Mouse (Mus musculus) ES-Bruce4 (cell line): Measurements from ENCODE around the gene Cldn13. TPM values are rescaled to one million over a fixed set of nuclear protein-coding genes. Genes with fewer than 3 reads are reported as not detected.
A peak's percentile ranks its signal among the peaks of the same experiment; 100 is the strongest.

Experiments
- H3K27ac ChIP-seq: 2 replicates; pipeline ENCODE4 v1.5.1; 2012; ENCODE audit warnings: low read length, inconsistent platforms; ENCODE audit not compliant: insufficient read depth
- H3K27me3 ChIP-seq: 2 replicates; pipeline ENCODE4 v1.6.1; 2012; ENCODE audit warnings: mild to moderate bottlenecking, low read length, inconsistent platforms; ENCODE audit not compliant: control insufficient read depth, poor library complexity, insufficient read depth, severe bottlenecking
- H3K36me3 ChIP-seq: 2 replicates; pipeline ENCODE4 v1.6.1; 2012; ENCODE audit warnings: inconsistent platforms, mild to moderate bottlenecking, low read length, moderate library complexity; ENCODE audit not compliant: control insufficient read depth, poor library complexity, insufficient read depth, severe bottlenecking
- H3K4me1 ChIP-seq: one replicate; pipeline ENCODE4 v1.8.1; 2011; ENCODE audit warnings: low read length; ENCODE audit not compliant: control insufficient read depth, insufficient read depth
- H3K4me3 ChIP-seq: 2 replicates; pipeline ENCODE4 v1.5.1; 2011; ENCODE audit warnings: low read depth, mild to moderate bottlenecking, low read length
- H3K9ac ChIP-seq: 2 replicates; pipeline ENCODE4 v1.6.1; 2012; ENCODE audit warnings: low read depth, mild to moderate bottlenecking, inconsistent platforms; ENCODE audit not compliant: poor library complexity, severe bottlenecking
- H3K9me3 ChIP-seq: replicated peaks from 2 replicates; pipeline ENCODE4 v1.6.1; 2012; ENCODE audit warnings: mild to moderate bottlenecking, low read length, inconsistent platforms; ENCODE audit not compliant: control insufficient read depth, poor library complexity, insufficient read depth, severe bottlenecking
- CTCF ChIP-seq: IDR thresholded peaks from one replicate; pipeline ENCODE4 v1.8.1; 2011; ENCODE audit warnings: low read depth, low read length
- EP300 ChIP-seq: IDR thresholded peaks from 2 replicates; pipeline ENCODE4 v1.6.1; 2011; ENCODE audit warnings: low read depth, low read length; ENCODE audit not compliant: insufficient read depth
- POLR2A ChIP-seq: IDR thresholded peaks from one replicate; pipeline ENCODE4 v1.8.1; 2011; ENCODE audit warnings: low read length; ENCODE audit not compliant: insufficient read depth
- polyA plus RNA-seq: library from polyadenylated mRNA; stranded (reverse); fragments of >200 nt; gene quantifications from 2 replicates; pipeline ENCODE4 v1.2.4, GENCODE M21; 2011; ENCODE audit warnings: low read depth; ENCODE audit not compliant: missing spikeins, insufficient read depth, insufficient read length

Cldn13 gene
- polyA plus RNA-seq, 1 experiment: not detected

- Histone ChIP-seq H3K27me3 (no peaks in the 10 kb centered on the region), H3K9ac (peak overlapping the region; percentile 70), H3K27ac (0 out of 2 replicates have a peak overlapping the region, but pooled peaks have one; percentile 25), H3K4me3 (peak overlapping the region; percentile 88), H3K36me3 (peaks cover 22% of the 10 kb centered on the region), H3K4me1 (peaks cover 2% of the 10 kb centered on the region), H3K9me3 (peaks cover 19% of the 10 kb centered on the region)
- peak; percentile 14 for TF ChIP-seq CTCF
- TF ChIP-seq POLR2A: no peak
Observed at GRCm38 (mm10) chr5:134932903-134933276, 17.6 kb upstream of the Cldn13 start.

GRCm38 (mm10) chr5:134932179-134932902 lies 17.0 kb upstream of the Cldn13 start, which contains the start of gene Mettl27:
Gene Mettl27 (plus strand): TSS chr5:134932368.
- Histone ChIP-seq H3K27ac (peak within 1 kb of the TSS; percentile 25), H3K36me3 (peaks cover 22% of the 10 kb centered on the region), H3K27me3 (no peaks in the 10 kb centered on the region), H3K4me3 (peak within 1 kb of the TSS; percentile 88), H3K9me3 (peaks cover 19% of the 10 kb centered on the region), H3K4me1 (peaks cover 2% of the 10 kb centered on the region), H3K9ac (peak within 1 kb of the TSS; percentile 70)
- TF ChIP-seq EP300 (no peak), POLR2A (peak; percentile 45)

- H3K4me3 ChIP-seq: no peak overlapping the region
- H3K4me1 ChIP-seq: peaks cover 7% of the 10 kb centered on the region
- H3K9me3 ChIP-seq: peaks cover 10% of the 10 kb centered on the region
- no peaks in the 10 kb centered on the region for H3K27me3 ChIP-seq
- TF ChIP-seq POLR2A (no peak), EP300 (no peak), CTCF (no peak)
- no peak overlapping the region for H3K9ac ChIP-seq
- H3K36me3 ChIP-seq: peaks cover 18% of the 10 kb centered on the region
- no peak overlapping the region for H3K27ac ChIP-seq
Observed at GRCm38 (mm10) chr5:134929988-134930387, 14.7 kb upstream of the Cldn13 start.

DNA sequence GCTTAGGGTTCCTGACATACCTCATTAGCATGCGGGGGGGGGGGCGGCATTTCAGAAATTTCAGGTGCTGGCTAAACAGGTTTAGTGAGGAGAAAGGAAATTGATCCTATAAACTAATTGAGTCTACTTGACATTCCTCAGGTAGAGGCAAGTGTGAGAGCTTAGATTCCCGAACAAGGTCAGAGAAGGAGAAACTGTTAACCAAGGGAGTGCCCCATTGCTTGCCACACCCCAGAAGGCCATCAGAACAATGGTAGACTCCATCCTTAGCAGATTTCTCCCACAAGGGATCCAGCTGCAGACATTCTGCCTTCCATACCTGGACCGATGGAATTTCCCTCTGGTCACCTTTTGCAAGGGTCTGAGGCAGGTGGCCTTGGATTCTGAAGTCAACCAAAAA lies 11.4 kb upstream of the Cldn13 start:
- Histone ChIP-seq H3K27ac (peak overlapping the region; percentile 69), H3K36me3 (no peaks in the 10 kb centered on the region), H3K9ac (no peak overlapping the region), H3K4me3 (no peak overlapping the region), H3K9me3 (no peaks in the 10 kb centered on the region), H3K4me1 (peaks cover 7% of the 10 kb centered on the region), H3K27me3 (no peaks in the 10 kb centered on the region)
- TF ChIP-seq CTCF (no peak), EP300 (peak; percentile 85), POLR2A (no peak)

DNA sequence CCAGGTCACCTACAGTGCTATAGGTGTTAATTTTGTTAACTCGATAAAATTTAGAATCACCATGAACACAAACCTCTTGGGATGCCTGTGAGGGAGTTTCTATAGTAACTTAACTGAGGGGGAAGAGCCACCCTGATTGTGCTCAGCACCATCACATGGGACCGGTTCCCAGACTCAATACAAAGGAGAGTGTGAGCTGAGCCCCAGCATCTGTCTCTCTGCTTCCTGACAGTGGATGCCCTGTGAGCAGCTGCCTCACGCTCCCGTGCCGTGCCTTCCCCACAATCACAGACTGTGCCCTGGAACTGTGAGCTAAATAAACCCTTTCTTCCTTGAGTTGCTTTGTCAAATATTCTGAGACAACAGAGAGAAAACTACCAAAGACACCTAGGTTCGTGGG lies 7.8 kb upstream of the Cldn13 start:
- peaks cover 7% of the 10 kb centered on the region for H3K4me1 ChIP-seq
- H3K36me3 ChIP-seq: no peaks in the 10 kb centered on the region
- no peaks in the 10 kb centered on the region for H3K27me3 ChIP-seq
- no peak for TF ChIP-seq POLR2A
- no peak for TF ChIP-seq EP300
- H3K9ac ChIP-seq: no peak overlapping the region
- no peak overlapping the region for H3K27ac ChIP-seq
- no peaks in the 10 kb centered on the region for H3K9me3 ChIP-seq
- no peak overlapping the region for H3K4me3 ChIP-seq

DNA sequence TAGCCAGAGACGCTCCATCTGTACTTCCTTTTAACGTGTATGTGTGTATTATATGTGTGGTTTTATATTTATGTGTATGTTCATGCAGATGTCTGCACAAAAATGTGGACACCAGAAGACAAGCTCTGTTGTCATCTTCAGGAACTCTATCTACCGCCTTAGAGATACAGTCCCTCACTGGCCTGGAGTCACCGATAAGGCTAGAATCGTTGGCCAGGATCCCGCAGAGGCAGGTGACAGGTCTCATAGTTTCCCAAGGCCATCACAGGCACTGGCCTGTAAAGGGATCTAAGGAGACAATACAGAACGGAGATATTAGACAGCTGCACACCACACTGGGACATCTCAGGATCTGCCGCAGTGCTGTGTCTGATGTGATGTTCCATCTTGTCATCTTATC lies 5.8 kb upstream of the Cldn13 start:
- Histone ChIP-seq H3K27ac (no peak overlapping the region), H3K27me3 (no peaks in the 10 kb centered on the region), H3K9me3 (no peaks in the 10 kb centered on the region; the same call in 1 of the 2 replicates), H3K4me3 (no peak overlapping the region), H3K4me1 (peaks cover 2% of the 10 kb centered on the region), H3K36me3 (no peaks in the 10 kb centered on the region), H3K9ac (no peak overlapping the region)
- TF ChIP-seq EP300 (no peak), CTCF (no peak), POLR2A (no peak)
